Mouse (Mus musculus) spleen, adult 2 months (tissue): ENCODE results near the gene Sowahc. TPM values are rescaled to one million over a fixed set of nuclear protein-coding genes. Genes with fewer than 3 reads are reported as not detected.

Source experiments
- DNase-seq, 2 experiments: peaks; one replicate each; pipeline versions ENCODE4 v3.0.0 to v3.0.0-alpha.2; 2012 to 2021; ENCODE audit warnings: low spot score in 2 of 2, low read depth in 1 of 2
- H3K27ac ChIP-seq: fragments of 200-500 bp; 2 replicates; pipeline ENCODE4 v1.5.1; 2012; ENCODE audit warnings: low read length, inconsistent platforms; ENCODE audit not compliant: insufficient read depth
- H3K27me3 ChIP-seq: fragments of 200-500 bp; 2 replicates; pipeline ENCODE4 v1.6.1; 2012; ENCODE audit warnings: mild to moderate bottlenecking, moderate library complexity, low read length, inconsistent platforms; ENCODE audit not compliant: control insufficient read depth, insufficient read depth
- H3K36me3 ChIP-seq: fragments of 200-500 bp; 2 replicates; pipeline ENCODE4 v1.6.1; 2012; ENCODE audit warnings: mild to moderate bottlenecking, low read length, inconsistent platforms; ENCODE audit not compliant: control insufficient read depth, insufficient read depth
- H3K4me1 ChIP-seq: fragments of 200-500 bp; 2 replicates; pipeline ENCODE4 v1.6.1; 2011; ENCODE audit warnings: inconsistent platforms; ENCODE audit not compliant: control insufficient read depth, insufficient read depth, insufficient read length
- H3K4me3 ChIP-seq: fragments of 200-500 bp; 2 replicates; pipeline ENCODE4 v1.5.1; 2011; ENCODE audit warnings: mild to moderate bottlenecking, inconsistent platforms; ENCODE audit not compliant: insufficient read depth, insufficient read length; ENCODE audit errors: extremely low read depth
- CTCF ChIP-seq: fragments of 200-500 bp; IDR thresholded peaks from 2 replicates; pipeline ENCODE4 v1.5.1; 2011; ENCODE audit warnings: mild to moderate bottlenecking, inconsistent platforms; ENCODE audit not compliant: insufficient read depth, insufficient read length, insufficient replicate concordance; ENCODE audit errors: extremely low read depth
- POLR2A ChIP-seq: fragments of 200-500 bp; IDR thresholded peaks from 2 replicates; pipeline ENCODE4 v1.6.1; 2011; ENCODE audit warnings: low read depth, low read length, inconsistent platforms
- WGBS: fragments of 180-500 bp; shearing (Covaris S2); methylation state at CpG from one replicate; pipeline ENCODE4 v1.1.7; 2018; 5-methylcytosine and 5-hydroxymethylcytosine counted together
- polyA plus RNA-seq: library from polyadenylated mRNA; depleted of rRNA; stranded (reverse); fragments of >200 nt; gene quantifications from 2 replicates; pipeline ENCODE4 v1.2.3, GENCODE M21; 2012

Gene Sowahc
- polyA plus RNA-seq, 1 experiment, result 2.5 TPM

DNA sequence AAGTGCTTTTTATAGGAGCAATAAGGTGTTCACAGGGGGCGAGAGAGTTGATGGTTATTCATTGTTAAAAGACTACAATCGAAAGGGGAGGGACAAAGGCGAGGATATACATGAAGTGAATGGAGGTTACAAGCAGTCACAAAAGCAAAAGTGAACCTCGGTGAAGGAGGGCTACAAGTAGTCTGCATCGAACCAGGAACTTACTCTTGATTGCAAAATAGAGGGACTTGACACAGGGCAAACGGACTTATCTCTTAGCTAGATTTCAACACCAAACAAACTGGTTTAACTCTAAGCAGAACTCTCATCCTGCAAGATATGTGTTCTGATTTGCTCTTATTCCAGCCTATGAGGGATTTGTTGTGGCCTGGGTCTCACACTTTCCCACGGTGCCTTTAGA is 41.2 kb downstream of the Sowahc start:
- Histone ChIP-seq H3K4me1 (no peaks in the 10 kb centered on the region; the same call in 1 of the 2 replicates), H3K4me3 (no peak overlapping the region), H3K36me3 (no peaks in the 10 kb centered on the region), H3K27me3 (no peaks in the 10 kb centered on the region), H3K27ac (no peak overlapping the region)
- no peak for DNase-seq
- 77% methylated on average over 7 of the region's 7 CpGs for WGBS
- TF ChIP-seq CTCF (no peak), POLR2A (no peak)

DNA sequence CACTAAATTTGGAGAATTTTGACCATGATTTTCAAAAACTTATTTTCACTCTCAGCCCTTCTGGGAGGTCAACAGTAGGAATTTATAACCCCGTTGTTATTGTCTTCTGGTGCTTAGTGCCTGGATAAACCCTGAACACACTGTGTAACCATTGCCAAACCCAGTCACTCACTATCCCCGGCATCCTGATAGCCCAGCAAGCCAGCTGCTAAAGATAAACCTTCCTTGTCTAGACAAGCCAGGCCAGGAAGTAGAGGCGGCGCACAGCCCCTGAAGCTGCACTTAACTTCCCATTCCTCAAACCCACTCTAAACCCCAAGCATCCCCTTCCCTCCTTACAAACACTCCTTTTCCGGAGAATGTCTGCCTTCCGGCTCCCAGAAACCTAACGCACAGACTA is 43.3 kb downstream of the Sowahc start:
- H3K4me3 ChIP-seq, result no peak overlapping the region
- no peaks in the 10 kb centered on the region for H3K27me3 ChIP-seq
- 14% methylated on average over 7 of the region's 7 CpGs for WGBS
- peak overlapping the region; percentile 55 for H3K27ac ChIP-seq
- H3K36me3 ChIP-seq, result no peaks in the 10 kb centered on the region
- DNase-seq, result no peak
- TF ChIP-seq POLR2A (no peak), CTCF (no peak)
- H3K4me1 ChIP-seq, result no peaks in the 10 kb centered on the region; the same call in 1 of the 2 replicates

GRCm38 (mm10) chr10:59265674-59266073 is 43.9 kb downstream of the Sowahc start:
- no peaks in the 10 kb centered on the region for H3K27me3 ChIP-seq
- no peaks in the 10 kb centered on the region; the same call in 1 of the 2 replicates for H3K4me1 ChIP-seq
- no peaks in the 10 kb centered on the region for H3K36me3 ChIP-seq
- H3K27ac ChIP-seq, result peak overlapping the region; percentile 33; the same call in 1 of the 2 replicates
- TF ChIP-seq CTCF (no peak), POLR2A (no peak)
- no peak overlapping the region for H3K4me3 ChIP-seq
- WGBS, result 27% methylated on average over 4 of the region's 4 CpGs
- DNase-seq, result no peak

DNA sequence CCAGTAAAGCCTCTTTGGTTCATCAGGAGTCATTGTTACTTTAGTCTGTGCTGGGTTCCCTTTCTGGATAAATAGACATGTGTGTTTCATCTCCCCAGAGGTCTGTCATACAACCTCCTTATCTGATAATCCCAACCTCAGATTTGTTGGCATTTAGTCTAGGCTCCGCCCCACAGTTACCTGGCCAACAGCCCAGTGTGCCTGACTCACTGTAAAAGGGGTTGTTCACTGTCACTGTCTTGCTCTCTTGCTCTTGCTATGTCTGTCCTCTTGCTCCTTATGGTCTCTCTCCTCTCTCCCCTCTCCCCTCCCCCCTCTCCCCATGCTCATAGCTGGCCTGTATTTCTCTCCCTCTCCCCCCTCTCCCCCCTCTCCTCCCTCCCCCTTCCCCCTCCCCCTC is 44.3 kb downstream of the Sowahc start:
- H3K36me3 ChIP-seq, result no peaks in the 10 kb centered on the region
- H3K4me1 ChIP-seq, result no peaks in the 10 kb centered on the region; the same call in 1 of the 2 replicates
- H3K4me3 ChIP-seq, result no peak overlapping the region
- no peak for TF ChIP-seq CTCF
- no peak for TF ChIP-seq POLR2A
- H3K27me3 ChIP-seq, result no peaks in the 10 kb centered on the region
- 81% methylated on average over 1 of the region's 1 CpGs for WGBS
- peak overlapping the region; percentile 33; the same call in 1 of the 2 replicates for H3K27ac ChIP-seq
- DNase-seq, result no peak

- H3K4me3 ChIP-seq, result no peak overlapping the region
- TF ChIP-seq CTCF, result no peak
- no peak for DNase-seq
- H3K27ac ChIP-seq, result no peak overlapping the region
- no peaks in the 10 kb centered on the region; the same call in 1 of the 2 replicates for H3K4me1 ChIP-seq
- H3K36me3 ChIP-seq, result no peaks in the 10 kb centered on the region
- H3K27me3 ChIP-seq, result no peaks in the 10 kb centered on the region
- 93% methylated on average over 2 of the region's 2 CpGs for WGBS
Observed at GRCm38 (mm10) chr10:59267275-59267674, 45.5 kb downstream of the Sowahc start.

GRCm38 (mm10) chr10:59268109-59268508 is 46.4 kb downstream of the Sowahc start:
- Histone ChIP-seq H3K36me3 (no peaks in the 10 kb centered on the region), H3K4me3 (no peak overlapping the region), H3K4me1 (no peaks in the 10 kb centered on the region; the same call in 1 of the 2 replicates), H3K27ac (no peak overlapping the region), H3K27me3 (no peaks in the 10 kb centered on the region)
- no peak for DNase-seq
- no peak for TF ChIP-seq CTCF
- TF ChIP-seq POLR2A, result no peak
- WGBS, result 31% methylated on average over 4 of the region's 4 CpGs

DNA sequence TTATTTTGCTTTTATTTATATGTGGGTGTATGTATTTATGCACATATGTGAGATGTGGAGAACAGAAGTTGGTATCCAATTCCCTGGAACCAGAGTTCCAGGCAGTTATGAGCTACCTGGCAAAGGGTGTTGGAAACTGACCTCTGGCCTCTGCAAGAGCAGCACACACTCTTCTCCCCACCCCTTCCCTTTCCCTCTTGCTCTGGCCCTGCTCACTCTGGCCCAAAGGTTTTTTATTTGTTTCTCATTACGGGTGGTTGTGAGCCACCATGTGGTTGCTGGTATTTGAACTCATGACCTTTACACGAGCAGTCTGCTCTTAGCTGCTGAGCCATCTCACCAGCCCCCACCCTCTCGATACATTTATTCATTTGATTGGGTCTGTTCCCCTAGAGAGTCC is 47.0 kb downstream of the Sowahc start:
- TF ChIP-seq POLR2A, result no peak
- no peak for TF ChIP-seq CTCF
- no peak overlapping the region for H3K4me3 ChIP-seq
- WGBS, result 75% methylated on average over 3 of the region's 3 CpGs
- H3K4me1 ChIP-seq, result no peaks in the 10 kb centered on the region; the same call in 1 of the 2 replicates
- no peak overlapping the region for H3K27ac ChIP-seq
- no peaks in the 10 kb centered on the region for H3K27me3 ChIP-seq
- DNase-seq, result no peak
- no peaks in the 10 kb centered on the region for H3K36me3 ChIP-seq
